Mouse (Mus musculus): ENCODE data around the gene Arl15. TPM values are rescaled to one million over a fixed set of nuclear protein-coding genes. Genes with fewer than 3 reads are reported as not detected.

Gene Arl15
- total and polyA plus RNA-seq, 3 experiments = 3.2 to 9.6 (median 9.1) TPM

DNA sequence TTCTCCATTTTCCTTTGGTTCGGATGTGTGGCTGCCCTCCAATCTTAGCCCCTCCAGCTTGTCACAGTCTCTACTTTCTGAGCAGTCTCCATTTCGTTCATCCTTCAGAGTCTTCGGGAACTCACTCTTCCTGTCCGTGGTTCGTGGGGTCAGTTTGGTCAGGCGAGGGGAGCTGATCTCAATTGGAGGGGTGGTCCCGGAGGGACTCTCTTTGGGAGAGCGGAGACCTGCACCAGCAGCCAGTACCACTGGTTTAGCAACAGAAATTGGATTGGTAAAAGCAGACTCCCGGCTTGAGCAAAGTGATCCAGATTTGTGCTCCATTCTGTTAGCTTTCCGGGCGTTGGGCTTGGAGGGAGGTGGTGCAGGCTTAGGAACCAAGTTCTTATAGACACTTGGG is 32.6 kb upstream of the Arl15 start:
- H3K79me2 ChIP-seq (replicated peaks; ENCODE audit: control insufficient read depth, insufficient read depth, low read length) = no peaks in the 10 kb centered on the region
- H3K4me3 ChIP-seq = no peak overlapping the region
- no peak overlapping the region for H3K9ac ChIP-seq (ENCODE audit: low read depth, low read length)
- WGBS = 94% methylated on average over 11 of the region's 11 CpGs
- no peaks in the 10 kb centered on the region for H3K27me3 ChIP-seq (ENCODE audit: control insufficient read depth, insufficient read depth, low read length)
- H3K36me3 ChIP-seq (ENCODE audit: control insufficient read depth, insufficient read depth, low read length) = no peaks in the 10 kb centered on the region
- no peak overlapping the region for H3K27ac ChIP-seq
- DNase-seq = no peak
- TF ChIP-seq CTCF (IDR thresholded peaks at IDR 0.05) (no peak), EP300 (IDR thresholded peaks at IDR 0.05; ENCODE audit: insufficient read depth, low read depth, low read length) (no peak), POLR2A (IDR thresholded peaks at IDR 0.05; ENCODE audit: insufficient read depth, low read depth, low read length) (no peak)
- H3K4me1 ChIP-seq (ENCODE audit: control insufficient read depth, insufficient read depth, low read length) = no peaks in the 10 kb centered on the region
- intact Hi-C loops (cut with DNase I) = no loop called here

DNA sequence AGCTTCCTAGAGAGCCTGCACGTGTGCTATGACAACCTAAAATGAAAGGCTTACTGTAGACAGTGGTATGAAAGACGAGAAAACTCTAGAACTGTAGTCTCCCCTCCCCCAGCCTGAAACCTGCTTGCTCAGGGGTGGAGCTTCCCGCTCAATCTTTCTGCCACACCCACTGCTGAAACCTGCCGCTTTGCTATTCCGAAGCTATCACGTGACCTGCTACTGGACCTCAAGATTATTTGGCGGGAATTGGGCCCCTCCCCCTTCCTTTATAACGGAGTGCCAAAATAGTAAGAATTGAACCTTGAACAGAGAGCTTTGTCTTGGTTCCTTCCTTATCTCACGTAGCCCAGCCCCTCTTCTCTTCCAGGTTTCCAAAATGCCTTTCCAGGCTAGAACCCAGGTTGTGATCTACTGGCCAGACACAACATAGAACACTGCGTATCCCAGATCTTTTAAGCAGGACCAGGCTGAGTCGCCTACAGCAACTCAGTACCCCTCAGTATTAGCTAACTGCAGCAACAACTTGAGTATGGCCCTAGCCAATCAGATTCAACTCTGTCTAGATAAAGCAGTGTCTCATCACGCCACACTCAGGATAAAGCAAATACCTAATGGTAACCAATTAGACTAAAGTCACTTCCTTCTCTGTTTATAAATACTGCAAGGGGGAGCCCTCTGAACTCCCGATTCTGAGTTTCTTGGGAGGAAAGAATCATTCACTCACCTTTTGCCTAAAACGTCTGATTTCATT is 31.4 kb upstream of the Arl15 start:
- Histone ChIP-seq H3K36me3 (ENCODE audit: control insufficient read depth, insufficient read depth, low read length) (no peaks in the 10 kb centered on the region), H3K79me2 (replicated peaks; ENCODE audit: control insufficient read depth, insufficient read depth, low read length) (no peaks in the 10 kb centered on the region), H3K9ac (ENCODE audit: low read depth, low read length) (no peak overlapping the region), H3K27ac (no peak overlapping the region), H3K27me3 (ENCODE audit: control insufficient read depth, insufficient read depth, low read length) (no peaks in the 10 kb centered on the region), H3K4me1 (ENCODE audit: control insufficient read depth, insufficient read depth, low read length) (no peaks in the 10 kb centered on the region), H3K4me3 (no peak overlapping the region)
- 67% methylated on average over 14 of the region's 14 CpGs for WGBS
- no peak for DNase-seq
- intact Hi-C loops (cut with DNase I) = no loop called here
- TF ChIP-seq EP300 (IDR thresholded peaks at IDR 0.05; ENCODE audit: insufficient read depth, low read depth, low read length) = no peak
- TF ChIP-seq CTCF (IDR thresholded peaks at IDR 0.05) = no peak
- TF ChIP-seq POLR2A (IDR thresholded peaks at IDR 0.05; ENCODE audit: insufficient read depth, low read depth, low read length) = no peak

DNA sequence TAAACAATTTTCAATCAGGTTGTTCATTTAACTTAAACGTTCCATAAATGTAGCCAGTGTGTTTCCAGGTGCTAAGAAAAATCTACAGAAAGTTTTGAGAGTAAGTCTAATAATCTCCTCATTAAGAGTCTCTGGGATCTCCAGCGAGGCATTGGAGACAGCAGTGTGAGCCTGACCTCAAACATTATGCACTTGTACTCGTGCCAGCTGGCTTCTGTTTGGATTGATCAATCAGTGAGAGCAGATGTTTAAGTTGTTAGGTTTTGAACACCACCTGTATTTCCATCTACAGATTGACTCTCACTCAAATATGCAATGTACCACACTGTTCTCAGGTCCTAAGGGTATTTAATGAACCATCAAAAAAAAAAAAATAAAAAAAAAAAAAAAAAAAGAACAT is 28.9 kb upstream of the Arl15 start:
- no peak overlapping the region for H3K9ac ChIP-seq (ENCODE audit: low read depth, low read length)
- no peaks in the 10 kb centered on the region for H3K27me3 ChIP-seq (ENCODE audit: control insufficient read depth, insufficient read depth, low read length)
- WGBS = 61% methylated on average over 3 of the region's 3 CpGs
- intact Hi-C loops (cut with DNase I) = no loop called here
- H3K36me3 ChIP-seq (ENCODE audit: control insufficient read depth, insufficient read depth, low read length) = no peaks in the 10 kb centered on the region
- no peaks in the 10 kb centered on the region for H3K4me1 ChIP-seq (ENCODE audit: control insufficient read depth, insufficient read depth, low read length)
- H3K4me3 ChIP-seq = no peak overlapping the region
- TF ChIP-seq CTCF (IDR thresholded peaks at IDR 0.05) (no peak), EP300 (IDR thresholded peaks at IDR 0.05; ENCODE audit: insufficient read depth, low read depth, low read length) (no peak), POLR2A (IDR thresholded peaks at IDR 0.05; ENCODE audit: insufficient read depth, low read depth, low read length) (no peak)
- no peaks in the 10 kb centered on the region for H3K79me2 ChIP-seq (replicated peaks; ENCODE audit: control insufficient read depth, insufficient read depth, low read length)
- H3K27ac ChIP-seq = no peak overlapping the region
- DNase-seq = no peak

DNA sequence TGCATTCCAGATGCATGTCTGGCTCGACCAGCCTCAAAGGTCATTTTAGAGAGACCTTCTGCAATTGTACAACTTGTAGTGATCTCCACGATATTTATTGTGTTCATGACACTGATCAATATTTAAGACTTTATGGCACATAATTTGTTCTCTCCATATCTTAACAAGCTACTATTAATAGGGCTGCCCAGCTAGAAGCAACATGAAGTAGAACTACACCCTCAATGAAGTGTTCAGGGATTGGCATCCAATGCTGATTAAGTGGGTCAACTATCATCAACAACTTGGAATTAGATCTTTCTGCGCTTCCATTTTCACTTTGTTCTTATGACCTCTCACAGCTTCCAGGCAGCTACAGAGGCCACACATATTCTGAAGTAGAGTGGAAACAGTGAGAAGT is 24.5 kb upstream of the Arl15 start:
- no peaks in the 10 kb centered on the region for H3K27me3 ChIP-seq (ENCODE audit: control insufficient read depth, insufficient read depth, low read length)
- intact Hi-C loops (cut with DNase I) = no loop called here
- WGBS = 76% methylated on average over 3 of the region's 3 CpGs
- no peak overlapping the region for H3K27ac ChIP-seq
- DNase-seq = no peak
- H3K36me3 ChIP-seq (ENCODE audit: control insufficient read depth, insufficient read depth, low read length) = no peaks in the 10 kb centered on the region
- H3K4me3 ChIP-seq = no peak overlapping the region
- H3K4me1 ChIP-seq (ENCODE audit: control insufficient read depth, insufficient read depth, low read length) = no peaks in the 10 kb centered on the region
- no peak overlapping the region for H3K9ac ChIP-seq (ENCODE audit: low read depth, low read length)
- no peak for TF ChIP-seq EP300 (IDR thresholded peaks at IDR 0.05; ENCODE audit: insufficient read depth, low read depth, low read length)
- no peak for TF ChIP-seq POLR2A (IDR thresholded peaks at IDR 0.05; ENCODE audit: insufficient read depth, low read depth, low read length)
- no peak for TF ChIP-seq CTCF (IDR thresholded peaks at IDR 0.05)
- H3K79me2 ChIP-seq (replicated peaks; ENCODE audit: control insufficient read depth, insufficient read depth, low read length) = no peaks in the 10 kb centered on the region

DNA sequence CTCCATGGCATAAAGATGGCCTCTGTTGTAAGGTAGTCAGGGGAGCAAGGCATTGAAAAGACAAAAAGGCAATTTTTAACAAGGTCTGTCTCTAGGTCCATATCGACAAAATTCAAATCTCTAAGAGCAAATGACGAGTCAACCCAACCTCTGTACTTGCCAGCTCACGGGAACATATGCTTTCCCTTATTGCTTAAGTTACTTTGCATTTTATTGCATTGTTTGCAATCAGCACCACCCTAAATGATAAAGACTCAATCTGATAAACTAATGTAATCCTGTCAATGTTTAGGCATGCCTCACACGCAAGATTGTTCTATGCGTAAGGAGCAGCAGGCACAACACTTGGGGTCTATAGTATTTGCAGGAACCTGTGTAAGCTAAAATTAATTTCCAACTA is 24.0 kb upstream of the Arl15 start:
- TF ChIP-seq EP300 (IDR thresholded peaks at IDR 0.05; ENCODE audit: insufficient read depth, low read depth, low read length) = no peak
- TF ChIP-seq POLR2A (IDR thresholded peaks at IDR 0.05; ENCODE audit: insufficient read depth, low read depth, low read length) = no peak
- TF ChIP-seq CTCF (IDR thresholded peaks at IDR 0.05) = no peak
- H3K79me2 ChIP-seq (replicated peaks; ENCODE audit: control insufficient read depth, insufficient read depth, low read length) = no peaks in the 10 kb centered on the region
- no peaks in the 10 kb centered on the region for H3K4me1 ChIP-seq (ENCODE audit: control insufficient read depth, insufficient read depth, low read length)
- H3K27ac ChIP-seq = no peak overlapping the region
- no peak overlapping the region for H3K4me3 ChIP-seq
- intact Hi-C loops (cut with DNase I) = no loop called here
- no peaks in the 10 kb centered on the region for H3K36me3 ChIP-seq (ENCODE audit: control insufficient read depth, insufficient read depth, low read length)
- no peak for DNase-seq
- H3K27me3 ChIP-seq (ENCODE audit: control insufficient read depth, insufficient read depth, low read length) = no peaks in the 10 kb centered on the region
- H3K9ac ChIP-seq (ENCODE audit: low read depth, low read length) = no peak overlapping the region
- 92% methylated on average over 5 of the region's 5 CpGs for WGBS

DNA sequence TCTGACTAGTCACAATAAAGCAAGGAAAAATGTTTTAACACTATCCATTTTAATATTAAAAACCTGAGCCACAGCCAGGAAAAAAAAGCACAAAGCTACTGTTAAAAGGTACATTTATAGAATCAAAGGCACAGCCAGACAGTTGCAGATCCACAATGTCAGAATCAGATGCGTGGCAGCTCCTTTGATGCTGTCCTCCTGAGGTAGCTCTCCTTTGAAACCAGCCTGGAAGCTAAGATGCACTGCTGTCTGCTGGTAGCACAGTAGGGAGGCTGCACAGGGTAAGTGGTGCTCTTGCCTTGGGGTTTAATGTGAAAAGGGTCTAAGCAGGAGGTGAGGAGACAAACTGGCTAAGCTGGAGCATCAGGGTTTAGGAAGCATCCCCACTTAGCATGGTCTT is 23.0 kb upstream of the Arl15 start:
- intact Hi-C loops (cut with DNase I) = no loop called here
- WGBS = 66% methylated on average over 1 of the region's 1 CpGs
- no peak for TF ChIP-seq POLR2A (IDR thresholded peaks at IDR 0.05; ENCODE audit: insufficient read depth, low read depth, low read length)
- no peak for TF ChIP-seq EP300 (IDR thresholded peaks at IDR 0.05; ENCODE audit: insufficient read depth, low read depth, low read length)
- no peak for TF ChIP-seq CTCF (IDR thresholded peaks at IDR 0.05)

More for the DNA sequence above, 23.0 kb upstream of the Arl15 start:
- no peak overlapping the region for H3K27ac ChIP-seq
- no peaks in the 10 kb centered on the region for H3K79me2 ChIP-seq (replicated peaks; ENCODE audit: control insufficient read depth, insufficient read depth, low read length)
- no peak overlapping the region for H3K9ac ChIP-seq (ENCODE audit: low read depth, low read length)
- no peaks in the 10 kb centered on the region for H3K27me3 ChIP-seq (ENCODE audit: control insufficient read depth, insufficient read depth, low read length)
- H3K4me3 ChIP-seq = no peak overlapping the region
- H3K36me3 ChIP-seq (ENCODE audit: control insufficient read depth, insufficient read depth, low read length) = no peaks in the 10 kb centered on the region
- DNase-seq = no peak
- no peaks in the 10 kb centered on the region for H3K4me1 ChIP-seq (ENCODE audit: control insufficient read depth, insufficient read depth, low read length)

Measured in heart, adult 2 months (tissue).